Mouse (Mus musculus) heart, adult 18-20 months (tissue): Measurements from ENCODE around the gene Car11. TPM values are rescaled to one million over a fixed set of nuclear protein-coding genes. Genes with fewer than 3 reads are reported as not detected.
A peak's percentile ranks its signal among the peaks of the same experiment; 100 is the strongest.
"Not testable (repeated sequence)": the region's sequence is repeated elsewhere in the genome, so short reads cannot be mapped to it uniquely, and the experiment has no call there.

ENCODE experiments used
- DNase-seq, 2 experiments: peaks; one replicate each; pipeline ENCODE4 v3.0.0; 2021 to 2022; ENCODE audit warnings: mixed read lengths in 1 of 2
- long read RNA-seq, 2 experiments: library from polyadenylated mRNA; stranded (forward); transcript quantifications; one replicate each; pipeline ENCODE4 v2.0.0; 2021
- total RNA-seq, 2 experiments: library from RNA; stranded (reverse); gene quantifications; 2 replicates each; pipeline ENCODE4 v1.2.3; 2021

Car11 gene
- 1 to 10 TPM; 3.4 to 5.9 TPM for total RNA-seq
- long read RNA-seq, experiment 1, partial matches to known transcripts = 0 of 3 reads
- long read RNA-seq, experiment 1, other reads (novel, unspliced or antisense) = 0 of 3 reads
- long read RNA-seq, experiment 2, transcript Car11-201 (9 exons, 1,585 nt) = major isoform, 5 of 6 reads
- long read RNA-seq, experiment 2, partial matches to known transcripts = 0 of 6 reads
- long read RNA-seq, experiment 2, other reads (novel, unspliced or antisense) = 1 of 6 reads

- no peak for DNase-seq
Observed at GRCm38 (mm10) chr7:45699523-45700141, at the start of gene Car11. Gene Car11, plus strand, starts transcription at chr7:45699843.

- not testable (repeated sequence) for DNase-seq
Observed at GRCm38 (mm10) chr7:45650484-45650883, 49.2 kb upstream of the Car11 start.

- DNase-seq = no peak
Observed at GRCm38 (mm10) chr7:45654424-45655047, 45.1 kb upstream of the Car11 start.

DNA sequence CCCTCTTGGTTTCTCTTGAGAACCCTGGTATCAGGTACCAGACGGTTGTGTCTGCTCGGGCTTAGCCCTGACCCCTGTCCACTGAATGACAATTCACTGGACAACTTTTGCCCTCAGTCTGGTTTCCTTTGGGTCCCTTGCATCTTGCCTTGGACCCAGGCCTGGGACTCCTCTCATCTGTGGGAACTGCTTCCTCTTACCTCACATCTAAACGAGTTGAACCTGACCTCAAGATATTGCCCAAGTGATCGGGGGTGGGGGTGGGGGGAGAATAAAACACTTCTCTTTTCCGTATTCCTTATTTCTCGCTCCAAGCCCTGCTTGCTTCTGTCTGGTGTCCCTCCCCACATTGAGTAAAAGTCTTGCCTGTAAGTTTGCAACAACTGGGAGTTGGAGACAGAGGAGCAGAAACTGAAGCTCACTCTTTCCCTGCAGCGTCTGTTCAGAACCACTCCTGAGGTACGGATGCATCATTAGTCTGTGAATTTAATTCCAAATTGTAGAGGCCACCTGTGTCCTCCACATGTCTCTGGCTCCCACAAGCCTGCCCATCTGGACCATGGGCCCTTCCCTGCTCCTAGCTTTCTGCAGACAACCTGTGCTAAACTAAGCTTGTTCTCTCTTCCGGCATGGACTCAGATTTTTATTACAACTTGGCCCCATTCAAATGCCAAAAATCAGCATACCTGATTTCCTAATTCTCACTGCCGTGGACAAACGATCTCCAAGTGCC lies 38.7 kb upstream of the Car11 start:
- DNase-seq = no peak

- DNase-seq = not testable (repeated sequence)
Observed at GRCm38 (mm10) chr7:45661702-45662101, 37.9 kb upstream of the Car11 start.

- DNase-seq = no peak
Observed at GRCm38 (mm10) chr7:45665303-45666138, 34.1 kb upstream of the Car11 start.

DNA sequence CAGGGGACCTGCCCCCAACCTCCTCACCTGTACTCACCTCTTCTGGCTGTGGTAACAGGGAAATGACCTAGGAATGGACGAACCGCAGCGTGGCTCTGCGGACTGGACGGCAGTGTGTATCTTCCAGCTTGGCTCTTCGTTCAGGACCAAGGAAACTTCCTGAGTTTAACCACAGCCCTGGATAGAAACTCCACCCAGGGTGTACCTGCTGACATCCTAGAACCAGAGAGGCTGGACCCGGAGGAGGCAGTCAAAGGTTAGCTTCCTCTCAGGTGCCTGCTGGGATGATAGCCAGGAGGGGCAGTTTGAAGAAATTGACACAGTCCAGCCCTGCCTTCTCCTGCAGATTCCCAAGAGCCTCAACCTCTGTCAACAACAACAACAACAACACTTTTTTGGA lies 33.5 kb upstream of the Car11 start, which contains the start of gene Fut2:
Gene Fut2, minus strand, starts transcription at position 234 of the 400 bp plus-strand sequence.
- no peak for DNase-seq

GRCm38 (mm10) chr7:45667761-45668160 lies 31.9 kb upstream of the Car11 start:
- DNase-seq = no peak

DNA sequence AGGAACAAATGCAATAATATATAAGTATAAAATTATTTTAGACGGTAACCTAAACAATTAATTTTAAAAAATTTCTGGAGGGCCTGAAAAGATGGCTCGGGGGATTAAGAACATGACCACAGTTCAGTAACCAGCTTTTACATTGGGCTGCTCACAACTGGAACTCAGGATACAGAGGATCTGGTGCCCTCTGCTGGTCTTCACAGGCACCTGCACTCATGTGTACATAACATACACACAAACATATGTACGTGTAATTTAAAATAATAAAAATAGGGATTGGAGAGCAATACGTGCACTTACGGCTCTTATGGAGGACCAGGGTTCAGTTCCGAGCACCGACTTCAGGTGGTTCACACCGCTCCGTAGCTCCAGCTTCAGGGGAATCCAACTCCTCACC lies 30.7 kb upstream of the Car11 start:
- DNase-seq = no peak

- DNase-seq = no peak
Observed at GRCm38 (mm10) chr7:45677627-45678295, 21.9 kb upstream of the Car11 start.

DNA sequence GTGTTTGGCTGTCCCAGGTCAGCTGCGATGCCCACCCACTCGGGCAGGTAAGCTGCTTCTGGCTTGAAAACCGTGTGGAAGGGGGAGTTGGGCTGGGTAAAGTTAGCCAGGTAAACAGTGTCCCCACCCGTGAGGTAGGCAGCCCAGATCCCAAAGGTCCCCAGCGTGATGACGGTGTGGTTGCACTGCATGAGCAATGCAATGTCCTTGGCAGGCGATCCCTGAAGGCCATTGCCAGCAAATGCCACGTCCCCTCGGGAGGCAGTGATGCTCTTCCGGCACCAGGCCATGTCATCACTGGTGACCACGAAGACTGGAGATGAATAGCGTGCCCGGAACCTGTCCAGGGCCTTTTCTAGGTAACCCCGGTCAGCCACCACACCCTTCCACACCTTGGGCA lies 21.1 kb upstream of the Car11 start:
- DNase-seq = no peak

GRCm38 (mm10) chr7:45679966-45680621 lies 19.5 kb upstream of the Car11 start:
- DNase-seq = peak; percentile 71 to 86

- peak; percentile 74 to 84 for DNase-seq
Observed at GRCm38 (mm10) chr7:45681046-45681736, 18.5 kb upstream of the Car11 start.

GRCm38 (mm10) chr7:45682144-45683126 lies 17.2 kb upstream of the Car11 start:
- peak; percentile 88 to 90 for DNase-seq

DNA sequence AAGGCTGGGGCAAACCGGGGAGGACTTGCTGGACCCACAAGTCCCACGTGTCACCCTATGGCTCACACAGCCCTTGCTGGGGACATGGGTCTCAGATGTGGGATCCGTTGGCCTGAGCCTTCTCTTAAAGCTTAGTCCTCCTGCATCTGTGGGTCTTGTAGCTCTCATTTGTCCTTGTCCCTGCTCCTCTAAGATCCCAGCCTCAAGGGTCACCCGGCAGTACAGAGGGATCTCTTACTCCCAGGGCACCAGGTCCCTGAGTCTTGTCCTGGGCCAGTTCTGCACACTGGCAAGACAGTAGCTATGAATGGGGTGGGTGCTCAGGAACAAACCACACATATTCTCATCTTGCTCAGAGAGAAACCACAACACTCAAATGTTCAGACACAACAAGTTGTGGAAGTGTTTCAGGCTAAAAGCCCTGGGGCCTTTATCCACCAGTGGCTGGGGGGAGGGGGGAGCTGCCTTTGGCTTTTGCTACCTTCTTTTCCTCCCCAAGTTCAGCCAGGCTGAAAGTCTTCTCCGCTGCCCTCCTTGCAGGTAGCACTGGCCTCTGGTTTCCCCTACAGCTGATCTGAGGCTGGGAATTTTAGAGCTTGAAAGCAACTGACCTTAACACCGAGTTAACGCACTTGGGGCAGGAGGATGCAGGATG lies 16.1 kb upstream of the Car11 start, which contains the start of gene Ntn5:
Gene Ntn5, plus strand, starts transcription at position 627 of the 655 bp plus-strand sequence.
- no peak for DNase-seq

- DNase-seq = no peak
Observed at GRCm38 (mm10) chr7:45685811-45686210, 13.8 kb upstream of the Car11 start.

- DNase-seq = no peak
Observed at GRCm38 (mm10) chr7:45686841-45687240, 12.8 kb upstream of the Car11 start.

- DNase-seq = no peak
Observed at GRCm38 (mm10) chr7:45689099-45689498, 10.5 kb upstream of the Car11 start.
